Mouse (Mus musculus) kidney, adult 2 months (tissue): ENCODE measurements around the gene Aoc2. TPM values are rescaled to one million over a fixed set of nuclear protein-coding genes. Genes with fewer than 3 reads are reported as not detected.

Experiments used
- DNase-seq: peaks from one replicate; pipeline ENCODE4 v3.0.0; 2021
- H3K27ac ChIP-seq: fragments of 200-500 bp; 2 replicates; pipeline ENCODE4 v1.5.1; 2012; ENCODE audit warnings: low read depth, low read length, control low read depth, inconsistent platforms; ENCODE audit not compliant: insufficient read depth
- H3K27me3 ChIP-seq: fragments of 200-500 bp; replicated peaks from 2 replicates; pipeline ENCODE4 v1.6.1; 2012; ENCODE audit warnings: mild to moderate bottlenecking, moderate library complexity, low read length, inconsistent platforms; ENCODE audit not compliant: control insufficient read depth, insufficient read depth
- H3K36me3 ChIP-seq: fragments of 200-500 bp; 2 replicates; pipeline ENCODE4 v1.6.1; 2012; ENCODE audit warnings: mild to moderate bottlenecking, moderate library complexity, low read length, inconsistent platforms; ENCODE audit not compliant: control insufficient read depth, insufficient read depth
- H3K4me1 ChIP-seq: fragments of 200-500 bp; 2 replicates; pipeline ENCODE4 v1.6.1; 2011; ENCODE audit warnings: low read length; ENCODE audit not compliant: control insufficient read depth, insufficient read depth
- H3K4me3 ChIP-seq: fragments of 200-500 bp; 2 replicates; pipeline ENCODE4 v1.5.1; 2011; ENCODE audit warnings: mild to moderate bottlenecking, low read depth, low read length, control low read depth; ENCODE audit not compliant: insufficient read depth
- CTCF ChIP-seq: fragments of 200-500 bp; conservative IDR thresholded peaks from 2 replicates; pipeline ENCODE4 v1.5.1; 2011; ENCODE audit warnings: low read depth, mild to moderate bottlenecking, control low read depth, low read length, moderate library complexity, mixed read lengths; ENCODE audit not compliant: insufficient read depth, insufficient read length
- POLR2A ChIP-seq: fragments of 200-500 bp; IDR thresholded peaks from one replicate; pipeline ENCODE4 v1.6.1; 2011; ENCODE audit warnings: low read depth, low read length, control low read depth
- WGBS: fragments of 180-500 bp; shearing (Covaris S2); methylation state at CpG from one replicate; pipeline ENCODE4 v1.1.7; 2018; 5-methylcytosine and 5-hydroxymethylcytosine counted together
- polyA plus RNA-seq: library from polyadenylated mRNA; depleted of rRNA; stranded (reverse); fragments of >200 nt; gene quantifications from 2 replicates; pipeline ENCODE4 v1.2.3, GENCODE M21; 2012

Aoc2 gene
- polyA plus RNA-seq, 1 experiment, result 2.6 TPM

- H3K4me1 ChIP-seq, result peaks cover 30% of the 10 kb centered on the region
- peak; percentile 47 for DNase-seq
These were observed 29.7 kb downstream of the Aoc2 start for GRCm38 (mm10) chr11:101354438-101355010.

GRCm38 (mm10) chr11:101355916-101356315, 31.1 kb downstream of the Aoc2 start:
- no peak for TF ChIP-seq CTCF
- TF ChIP-seq POLR2A, result no peak
- H3K4me3 ChIP-seq, result no peak overlapping the region
- H3K27ac ChIP-seq, result peak overlapping the region; percentile 89
- peak; percentile 73 for DNase-seq
- H3K4me1 ChIP-seq, result peaks cover 38% of the 10 kb centered on the region
- no peaks in the 10 kb centered on the region for H3K36me3 ChIP-seq
- H3K27me3 ChIP-seq, result no peaks in the 10 kb centered on the region
- WGBS, result 66% methylated on average over 2 of the region's 2 CpGs

More at GRCm38 (mm10) chr11:101354438-101355010, 29.7 kb downstream of the Aoc2 start:
- Histone ChIP-seq H3K27me3 (no peaks in the 10 kb centered on the region), H3K27ac (peak overlapping the region; percentile 95), H3K4me3 (no peak overlapping the region), H3K36me3 (no peaks in the 10 kb centered on the region)
- 58% methylated on average over 5 of the region's 5 CpGs for WGBS
- TF ChIP-seq POLR2A (no peak), CTCF (0 out of 2 replicates have a peak, but pooled peaks have one; percentile 3)

- Histone ChIP-seq H3K4me3 (no peak overlapping the region), H3K27me3 (no peaks in the 10 kb centered on the region), H3K27ac (peak overlapping the region; percentile 9; the same call in 1 of the 2 replicates), H3K36me3 (no peaks in the 10 kb centered on the region), H3K4me1 (peaks cover 40% of the 10 kb centered on the region)
- TF ChIP-seq POLR2A (no peak), CTCF (no peak)
- 57% methylated on average over 3 of the region's 3 CpGs for WGBS
- DNase-seq, result no peak
These were observed 32.8 kb downstream of the Aoc2 start for GRCm38 (mm10) chr11:101357505-101358182.

- Histone ChIP-seq H3K4me3 (no peak overlapping the region), H3K4me1 (peaks cover 39% of the 10 kb centered on the region), H3K36me3 (no peaks in the 10 kb centered on the region), H3K27me3 (no peaks in the 10 kb centered on the region), H3K27ac (peak overlapping the region; percentile 98)
- TF ChIP-seq CTCF (no peak), POLR2A (no peak)
- WGBS, result 72% methylated on average over 9 of the region's 9 CpGs
- no peak for DNase-seq
These were observed 34.9 kb downstream of the Aoc2 start for GRCm38 (mm10) chr11:101359776-101360175.

GRCm38 (mm10) chr11:101360651-101361113, 35.8 kb downstream of the Aoc2 start:
- WGBS, result 14% methylated on average over 3 of the region's 3 CpGs
- Histone ChIP-seq H3K4me3 (no peak overlapping the region), H3K27me3 (no peaks in the 10 kb centered on the region), H3K4me1 (peaks cover 37% of the 10 kb centered on the region), H3K36me3 (no peaks in the 10 kb centered on the region), H3K27ac (peak overlapping the region; percentile 98)
- TF ChIP-seq POLR2A (no peak), CTCF (no peak)
- DNase-seq, result peak; percentile 65

GRCm38 (mm10) chr11:101364531-101364931, 39.7 kb downstream of the Aoc2 start:
- Histone ChIP-seq H3K4me3 (no peak overlapping the region), H3K27ac (peak overlapping the region; percentile 82), H3K4me1 (peaks cover 37% of the 10 kb centered on the region), H3K36me3 (no peaks in the 10 kb centered on the region; the same call in 1 of the 2 replicates), H3K27me3 (no peaks in the 10 kb centered on the region)
- peak; percentile 86 for DNase-seq
- TF ChIP-seq POLR2A (no peak), CTCF (no peak)
- WGBS, result 58% methylated on average over 5 of the region's 5 CpGs

GRCm38 (mm10) chr11:101367326-101367935, 42.6 kb downstream of the Aoc2 start, which contains the start of gene G6pc:
Gene G6pc, plus strand, starts transcription at chr11:101367561.
- 49% methylated on average over 8 of the region's 8 CpGs for WGBS
- Histone ChIP-seq H3K36me3 (peaks cover 10% of the 10 kb centered on the region; the same call in 1 of the 2 replicates), H3K4me3 (peak within 1 kb of the TSS; percentile 69), H3K27me3 (no peaks in the 10 kb centered on the region), H3K4me1 (peaks cover 17% of the 10 kb centered on the region; the same call in 1 of the 2 replicates), H3K27ac (peak within 1 kb of the TSS; percentile 95)
- TF ChIP-seq POLR2A (peak; percentile 93), CTCF (no peak)
- peak; percentile 93 for DNase-seq
